Mouse (Mus musculus): ENCODE results near the gene Tiam1. TPM values are rescaled to one million over a fixed set of nuclear protein-coding genes. Genes with fewer than 3 reads are reported as not detected.

Tiam1 gene
- polyA plus RNA-seq, 1 experiment from 2014 or later = 12.8 TPM

GRCm38 (mm10) chr16:89777450-89777849 lies 366.1 kb downstream of the Tiam1 start:
- Histone ChIP-seq H3K9ac (ENCODE audit: low read length) (no peak overlapping the region), H3K36me3 (ENCODE audit: control insufficient read depth, insufficient read depth, low read length) (no peaks in the 10 kb centered on the region), H3K27me3 (ENCODE audit: control insufficient read depth, insufficient read depth, low read depth, low read length) (no peaks in the 10 kb centered on the region; the same call in 1 of the 2 replicates), H3K4me2 (ENCODE audit: low read depth, low read length) (no peak overlapping the region), H3K4me3 (ENCODE audit: low read length) (no peak overlapping the region), H3K27ac (ENCODE audit: low read length) (no peak overlapping the region), H3K9me3 (ENCODE audit: control insufficient read depth, low read length) (no peaks in the 10 kb centered on the region), H3K4me1 (replicated peaks; ENCODE audit: control insufficient read depth, insufficient read depth, low read length) (no peaks in the 10 kb centered on the region)
- WGBS = 82% methylated on average over 2 of the region's 2 CpGs
- no peak for ATAC-seq (ENCODE audit: low read depth)

GRCm38 (mm10) chr16:89774553-89774913 lies 369.0 kb downstream of the Tiam1 start:
- H3K4me1 ChIP-seq (replicated peaks; ENCODE audit: control insufficient read depth, insufficient read depth, low read length) = no peaks in the 10 kb centered on the region
- H3K4me2 ChIP-seq (ENCODE audit: low read depth, low read length) = no peak overlapping the region
- H3K9me3 ChIP-seq (ENCODE audit: control insufficient read depth, low read length) = peaks cover 7% of the 10 kb centered on the region
- no peaks in the 10 kb centered on the region for H3K36me3 ChIP-seq (ENCODE audit: control insufficient read depth, insufficient read depth, low read length)
- H3K27me3 ChIP-seq (ENCODE audit: control insufficient read depth, insufficient read depth, low read depth, low read length) = no peaks in the 10 kb centered on the region; the same call in 1 of the 2 replicates
- no peak overlapping the region for H3K9ac ChIP-seq (ENCODE audit: low read length)
- no peak overlapping the region for H3K4me3 ChIP-seq (ENCODE audit: low read length)
- no peak for ATAC-seq (ENCODE audit: low read depth)
- H3K27ac ChIP-seq (ENCODE audit: low read length) = no peak overlapping the region
- 29% methylated on average over 10 of the region's 10 CpGs for WGBS

GRCm38 (mm10) chr16:89773657-89774552 lies 369.7 kb downstream of the Tiam1 start:
- H3K27me3 ChIP-seq (ENCODE audit: control insufficient read depth, insufficient read depth, low read depth, low read length) = no peaks in the 10 kb centered on the region; the same call in 1 of the 2 replicates
- H3K4me1 ChIP-seq (replicated peaks; ENCODE audit: control insufficient read depth, insufficient read depth, low read length) = no peaks in the 10 kb centered on the region
- peak overlapping the region; percentile 72 for H3K4me2 ChIP-seq (ENCODE audit: low read depth, low read length)
- H3K36me3 ChIP-seq (ENCODE audit: control insufficient read depth, insufficient read depth, low read length) = no peaks in the 10 kb centered on the region
- peak overlapping the region; percentile 24 for H3K9ac ChIP-seq (ENCODE audit: low read length)
- ATAC-seq (ENCODE audit: low read depth) = peak; percentile 82
- WGBS = 8% methylated on average over 30 of the region's 30 CpGs
- peaks cover 13% of the 10 kb centered on the region for H3K9me3 ChIP-seq (ENCODE audit: control insufficient read depth, low read length)
- peak overlapping the region; percentile 46 for H3K4me3 ChIP-seq (ENCODE audit: low read length)
- no peak overlapping the region for H3K27ac ChIP-seq (ENCODE audit: low read length)

GRCm38 (mm10) chr16:89765919-89766318 lies 377.6 kb downstream of the Tiam1 start:
- H3K4me2 ChIP-seq (ENCODE audit: low read depth, low read length) = no peak overlapping the region
- H3K27me3 ChIP-seq (ENCODE audit: control insufficient read depth, insufficient read depth, low read depth, low read length) = no peaks in the 10 kb centered on the region; the same call in 1 of the 2 replicates
- ATAC-seq (ENCODE audit: low read depth) = no peak
- H3K9ac ChIP-seq (ENCODE audit: low read length) = no peak overlapping the region
- H3K4me1 ChIP-seq (replicated peaks; ENCODE audit: control insufficient read depth, insufficient read depth, low read length) = no peaks in the 10 kb centered on the region
- no peaks in the 10 kb centered on the region for H3K36me3 ChIP-seq (ENCODE audit: control insufficient read depth, insufficient read depth, low read length)
- no peak overlapping the region for H3K27ac ChIP-seq (ENCODE audit: low read length)
- no peak overlapping the region for H3K4me3 ChIP-seq (ENCODE audit: low read length)
- WGBS = 74% methylated on average over 11 of the region's 11 CpGs
- H3K9me3 ChIP-seq (ENCODE audit: control insufficient read depth, low read length) = peaks cover 14% of the 10 kb centered on the region

- H3K4me2 ChIP-seq (ENCODE audit: low read depth, low read length) = no peak overlapping the region
- no peak overlapping the region for H3K9ac ChIP-seq (ENCODE audit: low read length)
- H3K4me3 ChIP-seq (ENCODE audit: low read length) = no peak overlapping the region
- no peaks in the 10 kb centered on the region for H3K4me1 ChIP-seq (replicated peaks; ENCODE audit: control insufficient read depth, insufficient read depth, low read length)
- ATAC-seq (ENCODE audit: low read depth) = no peak
- H3K27ac ChIP-seq (ENCODE audit: low read length) = no peak overlapping the region
- H3K36me3 ChIP-seq (ENCODE audit: control insufficient read depth, insufficient read depth, low read length) = no peaks in the 10 kb centered on the region
- no peaks in the 10 kb centered on the region; the same call in 1 of the 2 replicates for H3K27me3 ChIP-seq (ENCODE audit: control insufficient read depth, insufficient read depth, low read depth, low read length)
- peaks cover 14% of the 10 kb centered on the region for H3K9me3 ChIP-seq (ENCODE audit: control insufficient read depth, low read length)
- 12% methylated on average over 8 of the region's 8 CpGs for WGBS
Observed at GRCm38 (mm10) chr16:89765470-89765869, 378.1 kb downstream of the Tiam1 start.

- Histone ChIP-seq H3K27ac (ENCODE audit: low read length) (no peak overlapping the region), H3K27me3 (ENCODE audit: control insufficient read depth, insufficient read depth, low read depth, low read length) (no peaks in the 10 kb centered on the region; the same call in 1 of the 2 replicates), H3K4me3 (ENCODE audit: low read length) (no peak overlapping the region), H3K4me2 (ENCODE audit: low read depth, low read length) (no peak overlapping the region), H3K9me3 (ENCODE audit: control insufficient read depth, low read length) (peaks cover under 1% of the 10 kb centered on the region; the same call in 1 of the 2 replicates), H3K36me3 (ENCODE audit: control insufficient read depth, insufficient read depth, low read length) (no peaks in the 10 kb centered on the region), H3K4me1 (replicated peaks; ENCODE audit: control insufficient read depth, insufficient read depth, low read length) (no peaks in the 10 kb centered on the region), H3K9ac (ENCODE audit: low read length) (no peak overlapping the region)
- no peak for ATAC-seq (ENCODE audit: low read depth)
- 71% methylated on average over 2 of the region's 2 CpGs for WGBS
Observed at GRCm38 (mm10) chr16:89763812-89764211, 379.8 kb downstream of the Tiam1 start.

- Histone ChIP-seq H3K9ac (ENCODE audit: low read length) (no peak overlapping the region), H3K9me3 (ENCODE audit: control insufficient read depth, low read length) (no peaks in the 10 kb centered on the region)
- WGBS = 79% methylated on average over 10 of the region's 10 CpGs
Observed at GRCm38 (mm10) chr16:89762523-89762922, 381.0 kb downstream of the Tiam1 start.

GRCm38 (mm10) chr16:89762096-89762495 lies 381.5 kb downstream of the Tiam1 start:
- ATAC-seq (ENCODE audit: low read depth) = no peak
- Histone ChIP-seq H3K9me3 (ENCODE audit: control insufficient read depth, low read length) (no peaks in the 10 kb centered on the region), H3K27me3 (ENCODE audit: control insufficient read depth, insufficient read depth, low read depth, low read length) (no peaks in the 10 kb centered on the region; the same call in 1 of the 2 replicates), H3K4me3 (ENCODE audit: low read length) (no peak overlapping the region), H3K36me3 (ENCODE audit: control insufficient read depth, insufficient read depth, low read length) (no peaks in the 10 kb centered on the region), H3K4me2 (ENCODE audit: low read depth, low read length) (no peak overlapping the region), H3K9ac (ENCODE audit: low read length) (no peak overlapping the region), H3K27ac (ENCODE audit: low read length) (no peak overlapping the region), H3K4me1 (replicated peaks; ENCODE audit: control insufficient read depth, insufficient read depth, low read length) (no peaks in the 10 kb centered on the region)
- 35% methylated on average over 8 of the region's 8 CpGs for WGBS

More at GRCm38 (mm10) chr16:89762523-89762922, 381.0 kb downstream of the Tiam1 start:
- no peak for ATAC-seq (ENCODE audit: low read depth)
- no peaks in the 10 kb centered on the region for H3K36me3 ChIP-seq (ENCODE audit: control insufficient read depth, insufficient read depth, low read length)
- H3K27ac ChIP-seq (ENCODE audit: low read length) = no peak overlapping the region
- H3K27me3 ChIP-seq (ENCODE audit: control insufficient read depth, insufficient read depth, low read depth, low read length) = no peaks in the 10 kb centered on the region; the same call in 1 of the 2 replicates
- H3K4me2 ChIP-seq (ENCODE audit: low read depth, low read length) = no peak overlapping the region
- no peak overlapping the region for H3K4me3 ChIP-seq (ENCODE audit: low read length)
- no peaks in the 10 kb centered on the region for H3K4me1 ChIP-seq (replicated peaks; ENCODE audit: control insufficient read depth, insufficient read depth, low read length)

GRCm38 (mm10) chr16:89757384-89757783 lies 386.2 kb downstream of the Tiam1 start:
- no peaks in the 10 kb centered on the region for H3K4me1 ChIP-seq (replicated peaks; ENCODE audit: control insufficient read depth, insufficient read depth, low read length)
- H3K27me3 ChIP-seq (ENCODE audit: control insufficient read depth, insufficient read depth, low read depth, low read length) = no peaks in the 10 kb centered on the region
- no peak for ATAC-seq (ENCODE audit: low read depth)
- WGBS = 61% methylated on average over 5 of the region's 5 CpGs
- no peaks in the 10 kb centered on the region for H3K36me3 ChIP-seq (ENCODE audit: control insufficient read depth, insufficient read depth, low read length)
- H3K9me3 ChIP-seq (ENCODE audit: control insufficient read depth, low read length) = no peaks in the 10 kb centered on the region
- H3K9ac ChIP-seq (ENCODE audit: low read length) = no peak overlapping the region
- no peak overlapping the region for H3K4me3 ChIP-seq (ENCODE audit: low read length)
- H3K4me2 ChIP-seq (ENCODE audit: low read depth, low read length) = no peak overlapping the region
- no peak overlapping the region for H3K27ac ChIP-seq (ENCODE audit: low read length)
